Mouse (Mus musculus): ENCODE measurements at regions not wholly inside any gene's neighbourhood (a gene's known extent, or its start where the extent isn't known, plus 50 kb on each side); places are given as distances from the start of the nearest gene placed in this dataset.

DNA sequence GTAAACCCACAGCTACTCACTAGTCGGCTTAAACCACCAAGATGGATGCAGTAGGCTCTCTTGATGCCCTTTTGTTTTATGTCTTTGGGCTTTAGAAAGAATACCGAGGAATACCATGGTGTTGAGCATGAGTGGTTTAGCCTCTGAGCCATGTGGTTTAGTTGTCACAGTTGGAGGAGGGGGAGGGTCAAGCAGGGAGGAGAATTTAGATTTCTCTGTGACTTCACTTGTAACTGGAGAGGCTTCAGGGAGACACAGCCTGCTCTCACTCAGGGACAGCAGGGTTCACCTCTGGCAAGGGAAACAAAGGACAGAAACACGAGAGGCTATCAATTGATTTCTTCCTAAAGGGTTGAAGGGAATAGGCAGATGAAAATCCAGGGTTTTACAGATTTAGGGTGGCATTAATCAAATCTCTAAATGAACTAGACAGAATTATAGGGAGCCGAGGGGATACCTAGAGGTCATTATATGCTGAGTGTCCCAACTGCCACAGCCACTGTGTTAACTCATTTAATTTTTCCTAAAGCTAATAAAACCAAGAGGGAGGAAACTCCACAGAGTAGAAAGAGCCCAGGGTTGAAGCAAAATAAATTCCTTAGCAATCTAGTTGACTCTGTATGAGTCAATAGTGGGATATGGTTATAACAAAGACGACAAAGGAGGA lies 2113.7 kb upstream of the 5930422O12Rik start:
- no peak for DNase-seq (ENCODE audit: low read depth)

DNA sequence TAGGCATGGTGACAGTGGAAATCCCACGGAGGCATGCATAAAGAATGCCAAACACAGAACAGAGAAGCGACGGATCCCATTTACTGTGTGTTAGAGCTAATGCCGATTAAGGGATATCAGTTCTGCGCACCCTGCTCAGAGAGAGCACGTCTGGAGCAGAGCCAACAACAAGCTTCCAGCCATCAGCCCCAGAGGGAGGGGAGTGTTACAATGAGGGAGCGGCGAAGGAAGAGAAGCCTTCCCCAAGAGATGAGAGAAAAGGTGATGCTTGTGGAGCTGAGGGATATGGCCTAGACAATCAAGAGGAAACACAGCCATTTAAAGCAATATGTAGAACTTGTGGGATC lies 2113.2 kb upstream of the 5930422O12Rik start:
- DNase-seq (ENCODE audit: low read depth): no peak

DNA sequence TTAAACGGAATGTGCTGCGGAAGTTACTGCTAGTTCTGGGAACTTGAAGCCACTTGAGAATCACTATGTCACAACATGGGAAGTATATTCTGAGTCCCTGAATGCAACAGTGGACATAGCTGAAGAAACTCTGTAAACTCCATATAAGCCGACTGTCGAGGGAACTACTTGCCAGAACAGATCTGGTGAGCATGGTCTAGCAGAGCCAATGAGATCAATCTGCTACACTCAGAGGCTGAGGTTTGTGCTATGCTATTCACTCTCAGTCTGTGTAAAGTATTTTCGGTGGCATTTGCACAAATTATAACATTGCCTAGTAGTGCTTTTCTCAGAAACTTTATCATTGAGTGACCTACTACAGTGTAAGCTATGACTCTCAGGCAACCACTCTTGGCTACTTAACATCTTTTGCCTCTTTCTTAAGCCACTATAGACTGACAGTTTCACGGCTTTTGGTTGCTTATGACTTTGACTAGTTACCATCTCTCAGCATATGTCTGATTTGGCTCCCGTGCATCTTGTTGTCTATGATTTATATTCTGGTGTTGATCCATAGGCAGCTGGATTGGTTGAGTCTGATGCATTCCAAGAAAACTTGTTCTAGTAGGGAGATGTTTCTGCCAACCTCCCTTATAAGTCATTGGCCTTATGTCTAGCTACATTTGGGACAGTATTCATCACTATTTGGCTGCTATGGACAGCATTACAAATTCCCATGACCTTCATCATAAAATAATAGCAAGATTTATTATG lies 2094.8 kb upstream of the 5930422O12Rik start:
- no peak for DNase-seq (ENCODE audit: low read depth)

DNA sequence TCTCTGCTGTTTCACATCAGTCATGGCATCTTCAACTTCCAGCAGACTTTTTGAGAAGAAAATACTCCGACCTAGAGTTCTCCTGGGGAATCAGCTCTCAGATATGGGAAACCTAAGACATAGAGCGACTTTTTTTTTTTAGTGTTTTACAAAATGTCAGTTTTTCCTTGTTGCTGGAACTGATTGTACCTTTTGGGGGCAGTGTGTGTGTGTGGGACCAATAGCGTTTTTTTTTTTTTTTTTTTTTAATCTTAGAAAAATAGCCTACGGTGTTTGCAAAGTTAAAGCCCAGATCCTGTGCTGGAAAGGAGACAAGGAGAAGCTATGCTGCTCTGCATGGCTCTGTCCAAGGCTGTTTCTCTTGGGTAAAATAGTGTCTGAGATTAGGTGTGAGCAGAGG lies 2080.0 kb upstream of the 5930422O12Rik start:
- no peak for DNase-seq (ENCODE audit: low read depth)

- DNase-seq (ENCODE audit: low read depth): no peak
Measured at GRCm38 (mm10) chr8:31369636-31370035, 2058.9 kb upstream of the 5930422O12Rik start.

DNA sequence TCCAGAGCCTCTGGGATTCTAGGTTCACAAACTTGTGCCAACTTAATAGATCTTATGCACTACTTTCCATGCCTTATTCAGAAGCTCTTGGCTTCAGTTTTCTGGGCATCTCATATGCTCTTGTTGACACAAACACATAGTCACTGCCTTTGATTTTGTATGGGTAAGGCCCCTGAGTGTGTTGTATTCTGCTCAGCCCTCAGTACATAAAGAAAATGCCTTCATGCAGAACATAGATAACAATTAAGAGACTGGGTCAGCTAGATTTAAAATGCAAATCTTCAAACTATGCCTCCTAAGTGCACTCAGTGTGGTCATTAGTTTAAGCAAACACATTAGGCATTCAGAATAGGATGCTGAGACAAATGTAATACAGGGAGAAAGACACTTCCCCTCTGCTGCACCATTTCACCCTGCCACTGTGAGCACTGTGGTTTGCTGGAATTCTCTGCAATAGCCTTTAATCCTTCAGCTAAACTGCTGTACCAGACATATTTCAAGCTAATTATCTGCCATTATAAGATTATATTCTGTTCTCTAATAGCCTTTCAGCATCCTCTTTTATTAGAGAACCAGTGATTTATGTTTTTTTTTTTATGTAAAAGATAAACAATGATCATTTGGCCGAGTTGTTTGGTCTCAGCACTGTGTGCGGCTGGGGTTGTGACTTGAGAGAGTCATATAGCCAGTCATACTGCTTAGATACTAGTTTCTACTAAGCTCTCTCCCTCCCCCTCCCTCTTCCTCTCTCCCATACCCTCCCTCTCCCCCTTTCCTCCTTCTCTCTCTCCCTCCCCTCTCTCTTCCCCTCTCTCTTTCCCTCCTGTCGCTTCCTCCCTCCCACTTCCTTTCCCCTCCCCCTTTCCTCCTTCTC lies 2058.1 kb upstream of the 5930422O12Rik start:
- no peak for DNase-seq (ENCODE audit: low read depth)

- DNase-seq (ENCODE audit: low read depth): no peak
Measured at GRCm38 (mm10) chr8:31371656-31372055, 2056.9 kb upstream of the 5930422O12Rik start.

DNA sequence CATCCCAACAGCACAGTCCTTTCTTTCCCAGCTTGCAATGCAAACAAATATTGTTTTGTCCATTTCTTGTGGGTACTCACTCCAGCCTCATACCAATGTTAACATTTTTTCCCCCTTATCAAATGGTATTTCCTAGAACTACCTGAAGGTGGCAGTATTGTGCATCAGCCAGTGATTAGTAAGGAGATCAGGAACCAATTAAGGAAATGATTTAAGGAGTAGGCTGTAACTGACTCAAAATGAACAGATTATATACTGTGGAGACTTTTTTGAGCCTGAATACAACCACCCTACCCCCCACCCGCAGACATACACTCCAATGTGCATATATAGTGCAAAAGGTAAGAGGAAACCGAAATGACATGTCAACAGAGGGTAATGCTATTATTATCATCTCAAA lies 2056.1 kb upstream of the 5930422O12Rik start:
- DNase-seq (ENCODE audit: low read depth): peak; percentile 3

DNA sequence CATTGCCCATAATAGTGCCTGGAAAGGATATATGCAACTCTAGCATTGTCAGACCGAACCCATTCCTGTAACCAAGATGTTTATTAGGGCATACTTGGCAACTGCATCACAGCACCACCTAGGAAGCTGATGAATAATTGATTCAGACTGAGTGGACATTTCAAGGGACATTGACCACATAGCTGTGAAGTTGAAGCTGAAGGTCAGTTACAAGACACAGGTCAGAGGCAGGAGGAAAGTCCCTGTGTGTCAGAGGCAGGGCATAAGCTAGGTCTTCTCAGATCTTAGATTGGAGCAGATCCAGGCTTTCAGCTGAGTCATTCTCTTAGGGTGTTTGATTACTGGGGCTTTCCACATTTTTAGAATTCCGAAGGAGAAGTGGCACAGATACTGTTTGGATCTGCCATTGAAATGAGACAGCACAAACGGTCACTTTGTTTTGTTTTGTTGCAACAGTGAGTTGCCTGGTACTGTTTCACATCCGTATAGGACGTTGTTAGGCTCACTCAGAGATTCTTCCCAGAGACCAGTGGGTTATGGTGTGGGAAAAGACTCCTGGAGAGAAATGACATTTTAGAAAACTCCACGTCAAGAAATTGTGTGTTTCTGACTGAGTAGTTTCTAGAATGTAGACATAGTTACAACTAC lies 2055.2 kb upstream of the 5930422O12Rik start:
- DNase-seq (ENCODE audit: low read depth): no peak

DNA sequence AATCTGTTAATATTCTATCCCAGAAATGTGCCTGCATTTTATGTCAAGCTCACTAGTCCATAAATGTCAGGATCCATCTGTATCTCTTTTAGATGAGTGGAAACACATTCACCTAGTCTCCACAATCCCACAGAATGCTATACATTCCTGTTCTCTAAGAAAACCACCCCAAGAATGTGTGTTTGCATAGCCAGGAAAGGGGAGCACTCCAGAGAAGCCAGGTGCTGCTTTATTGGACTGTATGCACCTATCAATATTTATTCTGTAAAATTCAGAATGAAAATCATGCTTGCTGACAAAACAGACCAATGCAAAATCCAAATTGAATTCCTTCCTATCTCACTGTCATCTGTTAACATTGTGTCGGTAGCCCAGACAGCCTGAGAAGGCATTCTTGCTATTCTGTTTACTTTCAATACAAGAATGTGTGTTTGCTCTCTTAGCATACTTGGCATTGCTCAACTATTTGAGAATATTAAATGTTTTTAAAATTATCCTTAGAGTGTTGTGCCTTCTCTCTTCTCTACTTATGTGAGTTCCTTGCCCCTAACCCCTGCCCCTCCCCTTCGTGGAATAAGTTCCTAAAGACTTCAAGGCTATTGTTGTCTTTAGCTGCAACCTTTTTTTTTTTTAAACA lies 2050.7 kb upstream of the 5930422O12Rik start:
- no peak for DNase-seq (ENCODE audit: low read depth)

DNA sequence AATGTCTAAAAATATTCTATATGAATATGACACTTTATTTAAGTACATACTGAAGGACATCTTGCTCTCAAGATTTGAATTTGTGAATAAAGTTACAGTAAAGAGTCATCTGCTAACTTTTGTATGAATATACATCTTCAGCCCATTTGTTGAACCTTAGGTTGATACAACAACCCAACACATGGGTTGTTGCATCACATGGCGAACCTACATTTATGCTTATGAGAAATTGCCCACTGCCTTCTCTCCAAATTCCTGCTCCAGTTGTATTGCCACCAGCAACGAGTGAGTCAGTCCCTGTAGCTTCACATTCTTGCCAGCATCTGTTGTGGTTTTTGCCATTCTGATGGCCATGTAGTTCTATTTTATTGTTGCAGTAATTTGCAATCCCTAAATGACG lies 2023.7 kb upstream of the 5930422O12Rik start:
- no peak for DNase-seq (ENCODE audit: low read depth)

GRCm38 (mm10) chr8:31422241-31422640 lies 2006.3 kb upstream of the 5930422O12Rik start:
- no peak for DNase-seq (ENCODE audit: low read depth)

DNA sequence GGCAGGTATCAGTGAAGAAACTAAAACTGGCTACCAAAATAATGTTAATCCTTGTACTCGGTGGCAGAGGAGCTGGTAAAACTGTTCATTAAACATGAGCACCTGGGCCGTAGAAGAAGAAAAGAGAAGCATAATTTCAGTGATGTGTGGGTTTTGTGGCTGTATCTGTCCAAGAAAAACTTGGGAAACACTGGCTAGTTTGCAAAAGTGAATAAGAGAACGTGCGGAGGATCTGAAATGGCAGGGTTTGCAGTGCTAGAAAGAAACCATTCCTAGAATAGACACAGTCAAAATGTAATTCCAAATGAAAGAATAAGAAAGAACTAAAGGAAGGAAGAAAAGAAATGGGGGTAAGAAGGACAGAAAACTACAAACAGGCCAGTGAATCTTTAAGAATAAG lies 2000.8 kb upstream of the 5930422O12Rik start:
- no peak for DNase-seq (ENCODE audit: low read depth)

GRCm38 (mm10) chr8:31436445-31437191 lies 1991.9 kb upstream of the 5930422O12Rik start:
- DNase-seq (ENCODE audit: low read depth): no peak

- no peak for DNase-seq (ENCODE audit: low read depth)
Measured at GRCm38 (mm10) chr8:31444834-31445233, 1983.7 kb upstream of the 5930422O12Rik start.

- no peak for DNase-seq (ENCODE audit: low read depth)
Measured at GRCm38 (mm10) chr8:31447984-31448383, 1980.5 kb upstream of the 5930422O12Rik start.

DNA sequence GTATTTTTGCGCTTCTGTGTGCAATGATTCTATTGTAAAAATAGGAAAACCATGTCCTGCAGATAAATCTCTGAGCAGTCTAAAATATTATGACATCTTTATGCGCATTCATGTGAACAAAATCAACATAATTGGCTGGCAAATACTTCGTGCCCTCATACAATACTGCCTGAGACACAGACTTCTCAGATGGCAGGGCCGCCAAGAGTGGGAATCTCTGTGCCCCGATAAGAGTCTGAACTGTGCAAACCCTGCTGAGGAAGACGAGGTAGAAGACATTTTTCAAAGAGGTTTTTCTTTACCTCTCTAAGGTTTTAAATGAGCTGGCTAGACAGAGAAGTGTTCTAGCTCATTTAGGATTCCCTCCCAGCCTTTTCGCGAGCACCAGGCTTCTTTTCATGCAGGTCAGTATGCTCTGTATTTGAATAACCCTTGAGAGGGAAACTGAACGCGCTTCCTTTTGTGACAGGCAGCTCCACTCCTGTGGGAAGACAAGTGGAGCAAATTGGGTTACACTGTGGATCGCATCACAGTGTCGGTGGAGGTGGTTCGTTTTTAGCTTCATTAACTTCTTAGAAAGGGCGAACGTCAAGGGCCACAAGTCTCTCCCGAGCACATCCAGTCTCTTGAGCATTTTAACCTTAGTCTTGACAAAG lies 1973.6 kb upstream of the 5930422O12Rik start:
- no peak for DNase-seq (ENCODE audit: low read depth)

DNA sequence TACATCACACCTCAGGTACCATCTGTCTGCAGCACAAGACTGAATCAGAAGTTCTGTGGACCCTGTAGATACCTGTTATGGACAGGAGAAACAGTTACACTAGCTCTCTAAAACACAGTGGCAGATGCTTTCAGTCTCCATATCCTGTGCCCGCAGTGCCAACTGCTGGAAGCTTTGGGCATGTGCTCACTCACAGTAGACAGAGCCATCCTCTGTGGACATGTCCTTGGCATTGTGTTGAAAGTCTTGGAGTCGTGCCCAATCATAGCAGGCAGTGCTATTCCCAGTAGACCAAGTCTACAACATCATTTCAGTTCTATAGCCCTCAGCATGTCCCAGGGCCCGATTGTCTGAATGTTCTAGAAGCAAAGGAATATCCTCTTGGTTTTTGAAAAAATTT lies 1968.2 kb upstream of the 5930422O12Rik start:
- DNase-seq (ENCODE audit: low read depth): no peak

Measured in c-Kit-positive CD71-positive TER-119-negative erythroid progenitor cells, embryonic 14.5 days (primary cell).